Mouse (Mus musculus) bone marrow macrophage, adult 2 months (primary cell): Measurements from ENCODE around the gene Fnip2.

ENCODE experiments used
- CTCF ChIP-seq: IDR thresholded peaks from 2 replicates; pipeline ENCODE4 v1.5.1; 2012; ENCODE audit warnings: low read depth, mild to moderate bottlenecking, low read length, moderate library complexity
- POLR2A ChIP-seq: IDR thresholded peaks from 2 replicates; pipeline ENCODE4 v1.6.1; 2012; ENCODE audit warnings: mild to moderate bottlenecking, low read depth, low read length, borderline replicate concordance

- TF ChIP-seq CTCF (no peak), POLR2A (no peak)
Observed at GRCm38 (mm10) chr3:79500279-79500678, 67.3 kb downstream of the Fnip2 start.
